Mouse (Mus musculus): ENCODE measurements at regions not wholly inside any gene's neighbourhood (a gene's known extent, or its start where the extent isn't known, plus 50 kb on each side); places are given as distances from the start of the nearest gene placed in this dataset.

DNA sequence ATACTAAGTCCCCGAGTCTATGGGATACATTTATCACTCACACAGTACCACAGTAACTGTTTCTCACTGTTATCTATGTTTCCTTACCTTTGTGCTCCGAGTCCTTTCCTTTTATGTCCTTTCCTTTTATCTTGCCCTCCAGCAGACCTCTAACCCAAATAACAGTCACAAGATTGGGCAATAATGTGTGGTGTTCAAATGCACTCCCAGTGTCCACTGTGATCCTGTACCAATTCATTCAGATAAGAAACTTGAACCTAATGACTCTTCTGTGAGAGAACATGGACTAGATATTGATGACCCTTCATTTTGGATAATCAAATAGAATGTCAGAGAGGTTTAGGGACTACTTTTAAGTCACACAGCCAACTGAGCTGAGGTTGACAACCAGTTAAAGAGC is 541.2 kb downstream of the Ebf1 start:
- Histone ChIP-seq H3K27ac (ENCODE audit: low read depth, low read length) (no peak overlapping the region), H3K27me3 (ENCODE audit: control insufficient read depth, insufficient read depth, low read length) (no peaks in the 10 kb centered on the region), H3K4me3 (ENCODE audit: low read depth, low read length) (no peak overlapping the region), H3K9ac (replicated peaks; ENCODE audit: low read depth, low read length) (no peak overlapping the region), H3K36me3 (ENCODE audit: control insufficient read depth, insufficient read depth, low read length) (no peaks in the 10 kb centered on the region), H3K9me3 (ENCODE audit: control insufficient read depth, low read length) (no peaks in the 10 kb centered on the region), H3K4me1 (ENCODE audit: control insufficient read depth, insufficient read depth, low read length) (peaks cover 3% of the 10 kb centered on the region; the same call in 1 of the 2 replicates), H3K4me2 (ENCODE audit: low read depth, low read length) (no peak overlapping the region)
- no peak for ATAC-seq (ENCODE audit: low read depth)
- 62% methylated on average over 2 of the region's 2 CpGs for WGBS

DNA sequence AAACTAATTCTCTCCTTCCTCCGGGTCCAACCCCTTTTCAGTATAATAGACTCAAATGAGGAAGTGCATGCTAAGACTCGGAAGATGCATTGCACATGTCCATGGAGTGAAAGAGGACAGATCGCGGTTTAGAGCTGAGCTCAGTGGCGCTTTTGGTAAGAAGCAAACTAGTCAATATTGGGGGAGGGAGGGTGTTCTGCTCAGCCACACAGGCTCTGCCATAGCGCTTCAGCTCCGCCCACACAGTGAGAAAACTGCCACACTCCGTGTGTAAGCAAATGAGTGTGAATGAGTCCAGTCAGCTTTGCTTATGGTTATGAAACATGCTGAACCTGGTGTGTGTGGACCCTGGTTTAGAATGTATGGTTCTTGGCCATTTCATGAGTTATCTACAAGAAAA is 543.8 kb downstream of the Ebf1 start:
- ATAC-seq (ENCODE audit: low read depth), result no peak

DNA sequence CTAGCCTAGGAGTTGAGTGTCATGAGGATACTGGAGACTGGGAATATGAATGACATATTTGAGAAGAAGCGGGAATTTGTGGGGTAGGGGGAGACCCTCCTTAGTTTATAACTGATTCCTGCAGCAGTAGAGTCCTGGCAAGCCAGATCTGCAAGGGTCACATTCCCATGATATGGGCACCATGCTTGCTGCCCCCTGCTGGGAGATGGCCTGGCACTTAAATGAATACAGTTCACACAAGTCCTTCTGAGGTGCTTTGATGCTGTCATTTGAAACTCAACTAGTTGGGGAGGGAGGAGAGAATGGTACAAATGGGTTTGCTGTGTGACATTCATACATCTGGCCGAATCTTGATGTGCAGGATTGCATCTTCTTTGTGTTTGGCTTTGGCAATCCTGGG is 556.4 kb downstream of the Ebf1 start:
- no peaks in the 10 kb centered on the region for H3K27me3 ChIP-seq (ENCODE audit: control insufficient read depth, insufficient read depth, low read length)
- H3K36me3 ChIP-seq (ENCODE audit: control insufficient read depth, insufficient read depth, low read length), result no peaks in the 10 kb centered on the region
- H3K4me1 ChIP-seq (ENCODE audit: control insufficient read depth, insufficient read depth, low read length), result no peaks in the 10 kb centered on the region
- H3K27ac ChIP-seq (ENCODE audit: low read depth, low read length), result no peak overlapping the region
- no peak overlapping the region for H3K4me2 ChIP-seq (ENCODE audit: low read depth, low read length)
- H3K4me3 ChIP-seq (ENCODE audit: low read depth, low read length), result no peak overlapping the region
- H3K9ac ChIP-seq (replicated peaks; ENCODE audit: low read depth, low read length), result no peak overlapping the region
- no peaks in the 10 kb centered on the region for H3K9me3 ChIP-seq (ENCODE audit: control insufficient read depth, low read length)
- WGBS, result 87% methylated on average over 2 of the region's 2 CpGs
- ATAC-seq (ENCODE audit: low read depth), result no peak

More for the DNA sequence above, 543.8 kb downstream of the Ebf1 start:
- Histone ChIP-seq H3K9me3 (ENCODE audit: control insufficient read depth, low read length) (no peaks in the 10 kb centered on the region), H3K27me3 (ENCODE audit: control insufficient read depth, insufficient read depth, low read length) (no peaks in the 10 kb centered on the region), H3K9ac (replicated peaks; ENCODE audit: low read depth, low read length) (no peak overlapping the region), H3K36me3 (ENCODE audit: control insufficient read depth, insufficient read depth, low read length) (no peaks in the 10 kb centered on the region), H3K4me3 (ENCODE audit: low read depth, low read length) (no peak overlapping the region), H3K27ac (ENCODE audit: low read depth, low read length) (no peak overlapping the region), H3K4me1 (ENCODE audit: control insufficient read depth, insufficient read depth, low read length) (no peaks in the 10 kb centered on the region), H3K4me2 (ENCODE audit: low read depth, low read length) (no peak overlapping the region)
- 81% methylated on average over 8 of the region's 8 CpGs for WGBS

DNA sequence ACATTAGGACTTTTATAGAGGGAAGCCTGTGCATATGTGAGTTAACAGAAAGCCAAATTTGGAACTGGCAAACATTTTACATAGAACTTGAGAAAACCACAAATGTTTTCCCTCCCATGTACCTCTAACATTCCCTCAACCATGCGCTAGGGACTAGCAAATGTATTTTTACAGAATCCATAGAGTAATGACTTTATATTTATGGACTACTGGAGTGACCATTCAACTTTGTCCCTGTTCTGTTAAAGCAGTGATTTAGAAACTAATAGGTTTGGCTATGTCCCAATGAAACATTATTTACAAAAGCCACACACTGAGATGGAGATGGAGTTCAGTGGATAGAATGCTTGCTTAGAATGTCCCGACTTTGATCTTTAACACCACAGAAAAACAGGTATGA is 557.0 kb downstream of the Ebf1 start:
- no peak overlapping the region for H3K4me2 ChIP-seq (ENCODE audit: low read depth, low read length)
- H3K9ac ChIP-seq (replicated peaks; ENCODE audit: low read depth, low read length), result no peak overlapping the region
- no peak for ATAC-seq (ENCODE audit: low read depth)
- no peaks in the 10 kb centered on the region for H3K27me3 ChIP-seq (ENCODE audit: control insufficient read depth, insufficient read depth, low read length)
- 93% methylated on average over 2 of the region's 2 CpGs for WGBS
- H3K9me3 ChIP-seq (ENCODE audit: control insufficient read depth, low read length), result no peaks in the 10 kb centered on the region
- H3K4me1 ChIP-seq (ENCODE audit: control insufficient read depth, insufficient read depth, low read length), result no peaks in the 10 kb centered on the region
- no peak overlapping the region for H3K27ac ChIP-seq (ENCODE audit: low read depth, low read length)
- H3K4me3 ChIP-seq (ENCODE audit: low read depth, low read length), result no peak overlapping the region
- no peaks in the 10 kb centered on the region for H3K36me3 ChIP-seq (ENCODE audit: control insufficient read depth, insufficient read depth, low read length)

DNA sequence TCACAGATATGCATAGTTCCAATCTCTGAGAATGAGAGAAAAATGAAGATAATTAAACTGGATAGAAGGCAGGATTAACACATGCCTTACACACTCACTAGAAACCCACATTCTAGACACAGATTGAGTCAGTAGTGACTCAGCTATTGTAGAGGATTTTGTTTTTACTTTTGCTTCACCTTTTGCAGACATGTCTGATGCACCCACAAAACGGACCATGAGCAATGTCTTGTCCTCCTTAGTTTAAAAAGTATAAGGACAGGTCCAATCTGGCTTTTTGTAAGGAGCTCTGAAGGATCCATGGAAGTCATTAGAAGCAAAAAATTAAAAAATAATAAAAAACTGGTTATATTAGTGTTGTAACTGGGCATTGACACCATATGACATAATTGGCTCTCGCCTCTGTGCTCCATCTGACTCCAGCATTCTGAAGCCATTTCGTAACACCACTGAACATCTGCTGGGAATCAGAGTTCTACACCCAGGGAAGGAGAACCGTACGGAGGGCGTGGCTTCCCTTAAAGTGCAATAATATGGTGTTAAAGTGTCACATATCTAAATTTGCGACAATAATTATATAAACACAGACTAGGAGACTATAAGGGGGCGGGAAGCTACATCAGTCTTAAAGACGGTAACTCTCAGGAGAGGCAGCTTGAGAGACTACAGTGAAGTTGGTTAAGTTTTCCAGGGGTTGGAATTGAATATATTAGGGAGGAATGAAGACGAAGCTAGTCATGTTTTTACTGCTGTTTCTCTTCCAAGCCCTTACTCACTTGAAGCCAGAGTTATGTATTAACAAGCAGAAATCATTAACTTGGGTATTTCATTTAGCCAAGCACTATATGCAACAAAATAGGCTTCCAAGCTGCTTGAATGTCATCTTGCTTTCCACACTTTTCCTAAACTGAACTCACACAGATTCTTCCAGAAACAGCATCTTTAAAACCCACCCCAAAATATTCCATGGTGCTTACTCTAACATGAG is 558.0 kb downstream of the Ebf1 start:
- no peaks in the 10 kb centered on the region for H3K27me3 ChIP-seq (ENCODE audit: control insufficient read depth, insufficient read depth, low read length)
- H3K4me1 ChIP-seq (ENCODE audit: control insufficient read depth, insufficient read depth, low read length), result no peaks in the 10 kb centered on the region
- no peak for ATAC-seq (ENCODE audit: low read depth)
- no peak overlapping the region for H3K4me3 ChIP-seq (ENCODE audit: low read depth, low read length)
- H3K4me2 ChIP-seq (ENCODE audit: low read depth, low read length), result no peak overlapping the region
- no peak overlapping the region for H3K27ac ChIP-seq (ENCODE audit: low read depth, low read length)
- H3K9me3 ChIP-seq (ENCODE audit: control insufficient read depth, low read length), result no peaks in the 10 kb centered on the region
- H3K36me3 ChIP-seq (ENCODE audit: control insufficient read depth, insufficient read depth, low read length), result no peaks in the 10 kb centered on the region
- H3K9ac ChIP-seq (replicated peaks; ENCODE audit: low read depth, low read length), result no peak overlapping the region
- 84% methylated on average over 10 of the region's 10 CpGs for WGBS

DNA sequence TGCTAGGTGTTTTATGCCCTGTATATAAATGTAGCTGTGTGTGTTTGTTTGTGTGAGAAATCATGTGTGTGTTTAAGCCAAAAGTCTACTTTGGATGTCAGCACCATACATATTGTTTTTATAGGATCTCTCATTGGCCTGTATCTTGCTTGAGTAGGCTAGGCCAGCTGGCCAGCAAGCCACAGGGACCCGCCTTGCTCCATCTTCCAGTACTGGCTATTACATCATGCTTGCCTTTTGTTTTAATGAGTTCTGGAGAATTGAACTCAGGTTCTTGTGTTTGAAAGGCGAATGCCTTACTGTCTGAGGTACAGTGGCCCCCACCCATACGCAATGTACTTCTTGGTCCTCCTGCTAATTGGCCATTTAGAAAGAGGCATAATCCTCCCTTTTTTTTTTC is 559.9 kb downstream of the Ebf1 start:
- Histone ChIP-seq H3K9me3 (ENCODE audit: control insufficient read depth, low read length) (no peaks in the 10 kb centered on the region), H3K36me3 (ENCODE audit: control insufficient read depth, insufficient read depth, low read length) (no peaks in the 10 kb centered on the region), H3K4me2 (ENCODE audit: low read depth, low read length) (no peak overlapping the region), H3K27ac (ENCODE audit: low read depth, low read length) (no peak overlapping the region), H3K27me3 (ENCODE audit: control insufficient read depth, insufficient read depth, low read length) (no peaks in the 10 kb centered on the region), H3K9ac (replicated peaks; ENCODE audit: low read depth, low read length) (no peak overlapping the region), H3K4me1 (ENCODE audit: control insufficient read depth, insufficient read depth, low read length) (no peaks in the 10 kb centered on the region), H3K4me3 (ENCODE audit: low read depth, low read length) (no peak overlapping the region)
- WGBS, result 93% methylated on average over 3 of the region's 3 CpGs
- no peak for ATAC-seq (ENCODE audit: low read depth)

DNA sequence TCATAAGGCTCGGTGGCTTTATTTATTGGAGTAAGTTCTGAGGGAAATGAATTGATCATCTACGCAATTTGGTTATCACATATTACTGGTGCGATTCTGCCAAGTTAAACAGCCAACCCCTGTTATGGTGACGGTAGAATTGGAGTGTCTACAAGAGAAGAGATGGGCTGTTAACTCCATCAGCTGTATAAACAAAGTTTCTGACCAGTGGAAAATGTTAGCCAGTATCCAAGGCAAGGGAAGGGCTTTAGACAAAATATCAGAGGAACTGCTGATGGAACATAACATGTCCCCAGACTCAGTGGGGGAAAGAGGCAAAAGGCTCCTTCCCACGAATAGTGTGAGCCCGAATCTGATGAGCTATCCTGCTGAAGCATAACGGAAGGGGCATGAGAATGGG is 560.9 kb downstream of the Ebf1 start:
- H3K27ac ChIP-seq (ENCODE audit: low read depth, low read length), result no peak overlapping the region
- 77% methylated on average over 7 of the region's 7 CpGs for WGBS
- no peak overlapping the region for H3K9ac ChIP-seq (replicated peaks; ENCODE audit: low read depth, low read length)
- no peaks in the 10 kb centered on the region for H3K36me3 ChIP-seq (ENCODE audit: control insufficient read depth, insufficient read depth, low read length)
- no peak overlapping the region for H3K4me2 ChIP-seq (ENCODE audit: low read depth, low read length)
- no peak overlapping the region for H3K4me3 ChIP-seq (ENCODE audit: low read depth, low read length)
- no peaks in the 10 kb centered on the region for H3K9me3 ChIP-seq (ENCODE audit: control insufficient read depth, low read length)
- ATAC-seq (ENCODE audit: low read depth), result no peak
- no peaks in the 10 kb centered on the region for H3K27me3 ChIP-seq (ENCODE audit: control insufficient read depth, insufficient read depth, low read length)
- no peaks in the 10 kb centered on the region for H3K4me1 ChIP-seq (ENCODE audit: control insufficient read depth, insufficient read depth, low read length)

DNA sequence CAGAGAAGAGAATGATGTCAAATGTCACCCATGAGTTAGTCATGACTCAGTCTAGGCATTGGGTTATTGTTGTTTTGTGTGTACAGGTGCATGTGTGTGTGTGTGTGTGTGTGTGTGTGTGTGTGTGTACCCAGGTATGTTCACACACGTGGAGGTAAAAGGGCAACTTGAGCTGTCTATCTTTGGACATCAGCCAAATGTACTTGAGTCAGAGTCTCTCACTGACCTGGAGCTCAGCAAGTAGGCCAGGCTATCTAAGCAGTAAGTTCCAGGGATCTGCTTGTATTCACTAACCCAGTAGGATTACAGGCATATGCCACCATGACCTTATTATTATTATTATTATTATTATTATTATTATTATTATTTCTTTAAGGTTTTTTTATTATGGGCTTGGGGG is 561.9 kb downstream of the Ebf1 start:
- WGBS, result 88% methylated on average over 1 of the region's 1 CpGs
- Histone ChIP-seq H3K4me2 (ENCODE audit: low read depth, low read length) (no peak overlapping the region), H3K4me3 (ENCODE audit: low read depth, low read length) (no peak overlapping the region), H3K36me3 (ENCODE audit: control insufficient read depth, insufficient read depth, low read length) (no peaks in the 10 kb centered on the region), H3K27me3 (ENCODE audit: control insufficient read depth, insufficient read depth, low read length) (no peaks in the 10 kb centered on the region), H3K4me1 (ENCODE audit: control insufficient read depth, insufficient read depth, low read length) (no peaks in the 10 kb centered on the region), H3K9me3 (ENCODE audit: control insufficient read depth, low read length) (no peaks in the 10 kb centered on the region), H3K27ac (ENCODE audit: low read depth, low read length) (no peak overlapping the region), H3K9ac (replicated peaks; ENCODE audit: low read depth, low read length) (no peak overlapping the region)
- no peak for ATAC-seq (ENCODE audit: low read depth)

DNA sequence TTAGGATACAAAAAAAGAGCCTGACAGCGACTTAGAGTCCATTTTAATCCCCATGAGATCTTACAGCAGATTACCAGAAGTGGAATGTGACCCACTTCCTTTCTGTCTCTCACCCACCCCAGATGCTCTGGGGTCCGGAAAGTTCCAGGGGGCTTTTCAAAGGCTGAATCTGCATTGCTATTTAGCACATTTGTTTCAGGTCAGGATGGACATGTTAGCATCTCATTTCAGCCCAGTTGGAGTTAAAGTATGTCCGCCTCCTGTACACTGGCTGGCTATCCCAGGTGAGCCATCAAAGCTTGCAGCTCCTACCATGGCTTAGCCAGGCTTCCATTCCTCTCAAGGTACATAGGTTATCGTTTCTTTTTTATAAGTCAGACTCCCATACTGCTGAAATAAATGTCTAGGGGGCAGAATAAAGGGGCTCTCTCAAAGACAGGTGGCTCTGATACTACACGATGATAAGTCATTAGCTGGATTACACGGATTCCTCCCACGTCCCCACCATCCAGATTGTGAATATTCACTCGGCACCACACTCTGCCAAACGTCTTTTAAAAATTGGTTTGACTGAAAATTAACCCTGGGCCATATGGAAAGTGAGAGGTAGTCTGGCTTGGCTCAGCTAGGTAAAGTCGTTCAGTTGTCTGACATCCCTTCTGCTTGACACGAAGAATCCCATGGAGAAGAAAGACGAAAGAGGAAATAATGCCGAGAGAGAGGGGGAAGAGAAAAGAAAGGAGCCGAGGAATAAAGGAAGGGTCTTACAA is 573.7 kb downstream of the Ebf1 start:
- Histone ChIP-seq H3K4me3 (ENCODE audit: low read depth, low read length) (no peak overlapping the region), H3K36me3 (ENCODE audit: control insufficient read depth, insufficient read depth, low read length) (no peaks in the 10 kb centered on the region), H3K27ac (ENCODE audit: low read depth, low read length) (no peak overlapping the region), H3K27me3 (ENCODE audit: control insufficient read depth, insufficient read depth, low read length) (no peaks in the 10 kb centered on the region), H3K4me2 (ENCODE audit: low read depth, low read length) (no peak overlapping the region), H3K9me3 (ENCODE audit: control insufficient read depth, low read length) (no peaks in the 10 kb centered on the region), H3K4me1 (ENCODE audit: control insufficient read depth, insufficient read depth, low read length) (0 out of 2 replicates have a peak, but pooled peaks cover 2% of the 10 kb centered on the region), H3K9ac (replicated peaks; ENCODE audit: low read depth, low read length) (no peak overlapping the region)
- 67% methylated on average over 14 of the region's 14 CpGs for WGBS
- no peak for ATAC-seq (ENCODE audit: low read depth)
